Mouse (Mus musculus) CH12.LX (cell line): ENCODE measurements at regions not wholly inside any gene's neighbourhood (a gene's known extent, or its start where the extent isn't known, plus 50 kb on each side); places are given as distances from the start of the nearest gene placed in this dataset.

Source experiments
- BHLHE40 ChIP-seq: IDR thresholded peaks from 2 replicates; pipeline ENCODE4 v1.6.1; 2011; ENCODE audit warnings: mild to moderate bottlenecking, low read depth, low read length, improper control_type of control experiment
- CHD1 ChIP-seq: IDR thresholded peaks from 2 replicates; pipeline ENCODE4 v1.6.1; 2012; ENCODE audit warnings: low read depth, low read length, improper control_type of control experiment, inconsistent platforms
- CHD2 ChIP-seq: IDR thresholded peaks from 2 replicates; pipeline ENCODE4 v1.6.1; 2011; ENCODE audit warnings: low read length, improper control_type of control experiment
- CTCF ChIP-seq, 2 experiments: IDR thresholded peaks in 1 of 2; conservative IDR thresholded peaks in 1 of 2; 2 replicates each; pipeline ENCODE4 v1.5.1; 2011 to 2012; ENCODE audit warnings: low read depth in 2 of 2, low read length in 2 of 2, improper control_type of control experiment in 1 of 2, inconsistent platforms in 1 of 2, mild to moderate bottlenecking in 1 of 2, moderate library complexity in 1 of 2
- E2F4 ChIP-seq: IDR thresholded peaks from 2 replicates; pipeline ENCODE4 v1.6.1; 2011; ENCODE audit warnings: low read depth, low read length, improper control_type of control experiment; ENCODE audit not compliant: insufficient replicate concordance
- EP300 ChIP-seq: IDR thresholded peaks from 2 replicates; pipeline ENCODE4 v1.6.1; 2011; ENCODE audit warnings: low read length, improper control_type of control experiment
- JUND ChIP-seq: conservative IDR thresholded peaks from 2 replicates; pipeline ENCODE4 v1.6.1; 2011; ENCODE audit warnings: low read depth, low read length, improper control_type of control experiment
- MAX ChIP-seq: IDR thresholded peaks from 2 replicates; pipeline ENCODE4 v1.6.1; 2011; ENCODE audit warnings: low read length, improper control_type of control experiment
- NRF1 ChIP-seq: IDR thresholded peaks from 2 replicates; pipeline ENCODE4 v1.6.1; 2014; ENCODE audit warnings: low read depth, mild to moderate bottlenecking, inconsistent platforms, low read length, improper control_type of control experiment, moderate library complexity
- POLR2A ChIP-seq: IDR thresholded peaks from 2 replicates; pipeline ENCODE4 v1.6.1; 2011; ENCODE audit warnings: low read depth, mild to moderate bottlenecking, improper control_type of control experiment, low read length
- RCOR1 ChIP-seq: conservative IDR thresholded peaks from 2 replicates; pipeline ENCODE4 v1.6.1; 2012; ENCODE audit warnings: low read depth, mild to moderate bottlenecking, inconsistent platforms, low read length, improper control_type of control experiment
- UBTF ChIP-seq: IDR thresholded peaks from 2 replicates; pipeline ENCODE4 v1.6.1; 2012; ENCODE audit warnings: low read depth, mild to moderate bottlenecking, inconsistent platforms, low read length, improper control_type of control experiment, moderate library complexity
- ZNF384 ChIP-seq: IDR thresholded peaks from 2 replicates; pipeline ENCODE4 v1.6.1; 2012; ENCODE audit warnings: low read depth, low read length, improper control_type of control experiment, inconsistent platforms

DNA sequence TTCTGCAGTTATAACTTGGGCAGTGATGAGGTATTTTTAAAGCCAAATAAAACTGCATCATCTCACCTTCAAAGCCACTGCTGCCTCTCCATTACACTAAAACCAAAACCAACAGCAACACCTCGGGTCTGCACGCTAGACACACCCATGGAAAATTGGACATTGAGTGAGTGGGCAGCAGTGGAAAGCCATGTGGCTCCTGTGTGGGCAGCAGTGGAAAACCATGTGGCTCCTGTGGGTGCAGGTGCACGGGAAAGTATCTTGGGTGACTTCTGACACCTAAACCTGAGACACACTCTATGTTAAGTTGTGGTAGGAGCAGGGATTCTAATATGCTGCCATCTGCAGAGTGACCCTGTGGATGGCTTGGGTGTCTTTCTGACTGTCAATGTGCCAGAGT lies 245.3 kb downstream of the Tle4 start:
- TF ChIP-seq BHLHE40 (peak; percentile 91), CTCF (conservative IDR thresholded peaks at IDR 0.05 in 1 of 2, IDR thresholded peaks at IDR 0.05 in 1 of 2; ENCODE audit: low read depth in 2 of 2, low read length in 2 of 2) (peak in 1 of 2 experiments; percentile 18; a peak in 1 of 4 replicates), MAX (peak; percentile 87), CHD2 (peak; percentile 19; the same call in 1 of the 2 replicates), JUND (peak; percentile 40), RCOR1 (no peak), UBTF (no peak), E2F4 (no peak), EP300 (peak; percentile 94), ZNF384 (no peak), CHD1 (no peak), NRF1 (no peak), POLR2A (peak; percentile 7; the same call in 1 of the 2 replicates)
